ENCODE assay signal across 8 mouse cellular contexts in the genomic region with DNA sequence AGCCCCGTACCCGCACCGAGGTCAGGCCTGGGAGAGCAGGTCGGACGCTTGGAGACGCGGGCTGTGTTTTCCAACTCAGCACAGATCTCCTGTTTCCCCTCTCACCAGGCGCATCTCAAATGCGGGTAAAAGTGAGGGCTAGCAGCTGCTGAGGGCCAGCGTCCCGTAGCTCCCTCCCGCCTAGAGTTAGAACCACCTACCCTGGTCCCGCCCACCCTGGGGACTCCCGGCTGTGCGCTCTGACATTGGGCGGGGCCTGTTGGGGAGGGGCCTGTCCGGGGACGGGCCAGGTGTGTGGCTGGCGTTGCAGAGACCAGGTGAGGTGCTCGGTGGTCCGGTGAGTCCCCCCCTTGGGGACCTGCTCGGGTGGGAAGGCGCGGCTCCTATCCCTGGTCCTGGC. TPM values are rescaled to one million over a fixed set of nuclear protein-coding genes. Genes with fewer than 3 reads are reported as not detected.
DNase-seq lines count a peak whose midpoint lies in the region; ATAC-seq and TF ChIP-seq lines count a peak whose summit lies in the region.

A gene (plus strand): TSS at position 262 of the 400 bp plus-strand sequence.

- no peak for DNase-seq in layer of hippocampus, adult 2 months (ENCODE audit: low spot score in 2 of 2)
- DNase-seq in layer of hippocampus, postnatal 36 days: no peak
- peak; percentile 87 to 92 for DNase-seq in lung, adult 18-20 months
- no peak for DNase-seq in layer of hippocampus, adult 8-10 months (ENCODE audit: low spot score in 2 of 2)
- DNase-seq in adipocyte (ENCODE audit: low spot score): no peak

- no peaks in the 10 kb centered on the region for H3K9me3 ChIP-seq in forebrain, embryonic 16.5 days (ENCODE audit: control insufficient read depth, low read length)
- no peaks in the 10 kb centered on the region for H3K9me3 ChIP-seq in intestine, postnatal 0 days (ENCODE audit: control insufficient read depth)
- H3K9me3 ChIP-seq in stomach, embryonic 14.5 days (ENCODE audit: control insufficient read depth, low read depth, low read length): no peaks in the 10 kb centered on the region

- no peak within 1 kb of the TSS for H3K9ac ChIP-seq in forebrain, embryonic 16.5 days (replicated peaks; ENCODE audit: low read depth, low read length)
- peak within 1 kb of the TSS; percentile 59 for H3K9ac ChIP-seq in intestine, postnatal 0 days (ENCODE audit: low read depth, low read length)
- peak within 1 kb of the TSS; percentile 30; the same call in 1 of the 2 replicates for H3K9ac ChIP-seq in stomach, embryonic 14.5 days (replicated peaks; ENCODE audit: low read depth, low read length)

- no peak for ATAC-seq in forebrain, embryonic 16.5 days
- ATAC-seq in intestine, postnatal 0 days: peak; percentile 68
- ATAC-seq in stomach, embryonic 14.5 days (ENCODE audit: insufficient number of reproducible peaks, insufficient read depth, low FRiP score, low read depth): peak; percentile 82

- no peaks in the 10 kb centered on the region for H3K36me3 ChIP-seq in forebrain, embryonic 16.5 days (ENCODE audit: control insufficient read depth, insufficient read depth)
- H3K36me3 ChIP-seq in intestine, postnatal 0 days (ENCODE audit: control insufficient read depth, insufficient read depth): no peaks in the 10 kb centered on the region
- H3K36me3 ChIP-seq in stomach, embryonic 14.5 days (ENCODE audit: control insufficient read depth, insufficient read depth, low read length): no peaks in the 10 kb centered on the region

- TF ChIP-seq CTCF in layer of hippocampus, adult 2 months (conservative IDR thresholded peaks at IDR 0.05): no peak
- no peak for TF ChIP-seq CTCF in intestine, postnatal 0 days (IDR thresholded peaks at IDR 0.05; ENCODE audit: low read depth)

- H3K27ac ChIP-seq in layer of hippocampus, adult 2 months: no peak within 1 kb of the TSS
- no peak within 1 kb of the TSS for H3K27ac ChIP-seq in forebrain, embryonic 16.5 days (ENCODE audit: low read length)
- 0 out of 2 replicates have a peak within 1 kb of the TSS, but pooled peaks have one; percentile 17 for H3K27ac ChIP-seq in intestine, postnatal 0 days (ENCODE audit: low read depth, low read length)
- H3K27ac ChIP-seq in stomach, embryonic 14.5 days (ENCODE audit: low read length): peak within 1 kb of the TSS; percentile 61

- H3K27me3 ChIP-seq in forebrain, embryonic 16.5 days (replicated peaks; ENCODE audit: control insufficient read depth, insufficient read depth, low read length): peaks cover 15% of the 10 kb centered on the region
- H3K27me3 ChIP-seq in intestine, postnatal 0 days (replicated peaks; ENCODE audit: control insufficient read depth, insufficient read depth, low read length): no peaks in the 10 kb centered on the region
- H3K27me3 ChIP-seq in stomach, embryonic 14.5 days (ENCODE audit: control insufficient read depth, insufficient read depth, low read length): no peaks in the 10 kb centered on the region

- peaks cover 11% of the 10 kb centered on the region for H3K4me1 ChIP-seq in forebrain, embryonic 16.5 days (replicated peaks; ENCODE audit: control insufficient read depth, insufficient read depth, low read length)
- peaks cover 9% of the 10 kb centered on the region; the same call in 1 of the 2 replicates for H3K4me1 ChIP-seq in intestine, postnatal 0 days (replicated peaks; ENCODE audit: control insufficient read depth, insufficient read depth, low read length)
- peaks cover 11% of the 10 kb centered on the region; the same call in 1 of the 2 replicates for H3K4me1 ChIP-seq in stomach, embryonic 14.5 days (ENCODE audit: control insufficient read depth, insufficient read depth, low read length)

- peak within 1 kb of the TSS; percentile 33 for H3K4me2 ChIP-seq in forebrain, embryonic 16.5 days (ENCODE audit: low read length)
- H3K4me2 ChIP-seq in intestine, postnatal 0 days (replicated peaks; ENCODE audit: low read depth): peak within 1 kb of the TSS; percentile 96
- H3K4me2 ChIP-seq in stomach, embryonic 14.5 days (replicated peaks; ENCODE audit: low read depth, low read length): peak within 1 kb of the TSS; percentile 95

- WGBS in forebrain, embryonic 16.5 days: 3% methylated on average over 24 of the region's 24 CpGs
- 2% methylated on average over 24 of the region's 24 CpGs for WGBS in intestine, postnatal 0 days
- under 1% methylated on average over 24 of the region's 24 CpGs for WGBS in stomach, embryonic 14.5 days

- peak within 1 kb of the TSS; percentile 32 for H3K4me3 ChIP-seq in layer of hippocampus, adult 2 months
- 0 out of 2 replicates have a peak within 1 kb of the TSS, but pooled peaks have one; percentile 3 for H3K4me3 ChIP-seq in forebrain, embryonic 16.5 days (replicated peaks; ENCODE audit: low read length)
- H3K4me3 ChIP-seq in intestine, postnatal 0 days (ENCODE audit: low read depth, low read length): peak within 1 kb of the TSS; percentile 55
- peak within 1 kb of the TSS; percentile 42 for H3K4me3 ChIP-seq in stomach, embryonic 14.5 days (ENCODE audit: low read depth, low read length)

RNA-seq across cellular contexts. Expression of the gene that starts here (rescaled TPM):
- total RNA-seq in layer of hippocampus, adult 2 months (2021): under 1 TPM in 1 of 2 experiments, not detected in 1; 0.64 TPM
- under 1 TPM in 1 of 2 experiments, not detected in 1; 0.42 TPM for total RNA-seq in layer of hippocampus, postnatal 36 days (2021)
- 0.39 and 0.53 TPM in 2 replicates for polyA plus RNA-seq in forebrain, embryonic 16.5 days (2015; fragmentation: Nextera tagmentation; extraction: Ambion mirVana)
- polyA plus RNA-seq in intestine, postnatal 0 days (2015; fragmentation: Nextera tagmentation; extraction: Ambion mirVana): 10.6 and 11.2 TPM in 2 replicates
- 12.3 and 14.2 TPM in 2 replicates for polyA plus RNA-seq in stomach, embryonic 14.5 days (2014; fragmentation: Nextera tagmentation; extraction: Ambion mirVana)
- total RNA-seq in layer of hippocampus, adult 8-10 months (2022): under 1 TPM in 3 of 4 experiments, not detected in 1; 0.18 to 0.76 (median 0.39) TPM

Comparison
In these comparisons a context has a peak if more than half of its experiments do, and no peak if none do; other contexts are left out.
1. DNase-seq: peak in lung, adult 18-20 months (2 of 2); none in layer of hippocampus, adult 2 months (0 of 2), layer of hippocampus, postnatal 36 days (0 of 2), layer of hippocampus, adult 8-10 months (0 of 2) and adipocyte (single experiment).
2. H3K27ac ChIP-seq: peak in intestine, postnatal 0 days (single experiment) and stomach, embryonic 14.5 days (single experiment); none in layer of hippocampus, adult 2 months (single experiment) and forebrain, embryonic 16.5 days (single experiment).
3. H3K4me3 ChIP-seq: peak in every context shown above with its lines; median percentile 55 in intestine, postnatal 0 days; 42 in stomach, embryonic 14.5 days; 32 in layer of hippocampus, adult 2 months; 3 in forebrain, embryonic 16.5 days.
4. H3K4me2 ChIP-seq: peak in every context shown above with its lines; median percentile 96 in intestine, postnatal 0 days; 95 in stomach, embryonic 14.5 days; 33 in forebrain, embryonic 16.5 days.